Mouse (Mus musculus): Measurements from ENCODE around the gene Ap2a1.

DNA sequence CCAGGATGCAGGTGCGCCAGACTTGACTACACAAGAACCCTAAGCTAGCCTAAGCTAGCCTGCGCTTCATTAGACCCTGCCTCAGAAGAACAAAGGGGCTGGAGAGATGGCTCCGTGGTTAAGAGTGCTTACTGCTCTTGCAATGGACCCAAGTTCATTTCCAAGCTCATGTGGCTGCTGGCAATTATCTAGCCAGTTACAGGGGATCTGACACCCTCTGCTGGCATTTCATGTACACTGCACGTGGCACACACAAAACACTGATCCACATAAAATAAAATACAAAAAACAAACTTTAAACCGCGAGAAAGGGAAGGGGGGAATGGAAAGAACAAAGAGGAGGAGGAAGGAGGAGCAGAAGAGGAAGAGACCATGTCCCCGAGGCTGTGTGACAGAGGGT, 28.9 kb upstream of the Ap2a1 start:
- TF ChIP-seq HCFC1 (IDR thresholded peaks at IDR 0.05; ENCODE audit: borderline replicate concordance, insufficient read depth, low read length) (no peak), ZC3H11A (IDR thresholded peaks at IDR 0.05; ENCODE audit: borderline replicate concordance, low read depth, low read length) (peak; percentile 25; the same call in 1 of the 2 replicates), CHD2 (IDR thresholded peaks at IDR 0.05; ENCODE audit: low read depth, low read length) (no peak), ZNF384 (IDR thresholded peaks at IDR 0.05; ENCODE audit: low read depth, low read length) (no peak)

Data from ES-E14 (cell line).